ENCODE assay signal across 25 mouse cellular contexts in genomic region chr9:96228285-96228684, GRCm38 (mm10). TPM values are rescaled to one million over a fixed set of nuclear protein-coding genes. Genes with fewer than 3 reads are reported as not detected.
DNase-seq lines count a peak whose midpoint lies in the region; ATAC-seq and TF ChIP-seq lines count a peak whose summit lies in the region.
"Had no signal": no experiment of that assay in that cellular context is flagged by ENCODE, and none has a peak within 500 bp of the region (broad histone marks: within the 10 kb centered on the region; RNA-seq: fewer than 3 reads in every experiment).

No protein-coding gene starts in this region.

- no peak overlapping the region for H3K4me2 ChIP-seq in liver, embryonic 13.5 days
- H3K4me2 ChIP-seq in liver, embryonic 11.5 days = no peak overlapping the region
- no peak overlapping the region for H3K4me2 ChIP-seq in liver, embryonic 16.5 days (ENCODE audit: low read depth, low read length)
- H3K4me2 ChIP-seq: heart, embryonic 11.5 days; hindbrain, embryonic 13.5 days had no signal

- peak; percentile 68 for ATAC-seq in liver, embryonic 13.5 days (ENCODE audit: low read depth)
- ATAC-seq in liver, embryonic 11.5 days (replicated peaks; ENCODE audit: low FRiP score) = no peak; the same call in 1 of the 2 replicates
- peak; percentile 45; the same call in 1 of the 2 replicates for ATAC-seq in liver, embryonic 16.5 days (ENCODE audit: low read depth)
- ATAC-seq in monocyte, adult 5-6 weeks (replicated peaks; ENCODE audit: insufficient number of reproducible peaks, low FRiP score, low TSS enrichment, poor library complexity, severe bottlenecking) = no peak
- ATAC-seq: activated CD4-positive, CD25-positive, alpha-beta regulatory T cell, adult 4 months; forebrain, embryonic 14.5 days; forebrain, postnatal 0 days; hindbrain, embryonic 16.5 days had no signal

- intact Hi-C loops in left cerebral cortex, postnatal 4 days (cut with DNase I) = no loop called here

- DNase-seq in liver, embryonic 13.5 days = no peak
- no peak for DNase-seq in liver, embryonic 11.5 days (ENCODE audit: low spot score)
- no peak for DNase-seq in ES-E14 (ENCODE audit: low read depth, low spot score)
- DNase-seq in natural killer cell, adult 2 months (ENCODE audit: low spot score in 2 of 2) = no peak
- DNase-seq in left cerebral cortex, postnatal 4 days = no peak
- DNase-seq: adrenal gland, adult 8-10 months; adrenal gland, postnatal 25 days; B cell, adult 2 months; cerebellum, adult 11-12 months; cerebellum, adult 8-10 months; cerebellum, postnatal 10 days; forebrain, postnatal 0 days; gastrocnemius, adult 2 months; gastrocnemius, postnatal 14 days; heart, adult 11 months; heart, postnatal 36 days had no signal

- in situ Hi-C loops in ES-E14 (cut with MboI; ENCODE audit: low sequenced_read_pairs in 2 of 2, unreplicated experiment in 2 of 2) = no loop called here

- no peaks in the 10 kb centered on the region for H3K9me3 ChIP-seq in liver, embryonic 13.5 days (replicated peaks)
- no peaks in the 10 kb centered on the region for H3K9me3 ChIP-seq in liver, embryonic 11.5 days (ENCODE audit: control insufficient read depth, low read length)
- no peaks in the 10 kb centered on the region for H3K9me3 ChIP-seq in ES-E14 (ENCODE audit: control insufficient read depth, insufficient read depth, low read depth, low read length)
- H3K9me3 ChIP-seq in liver, embryonic 16.5 days (replicated peaks; ENCODE audit: control insufficient read depth, low read length) = no peaks in the 10 kb centered on the region
- H3K9me3 ChIP-seq: hindbrain, embryonic 10.5 days; hindbrain, embryonic 13.5 days had no signal

- no peak overlapping the region for H3K27ac ChIP-seq in liver, embryonic 13.5 days
- no peak overlapping the region for H3K27ac ChIP-seq in liver, embryonic 11.5 days (ENCODE audit: low read depth, low read length)
- peak overlapping the region; percentile 32; the same call in 1 of the 2 replicates for H3K27ac ChIP-seq in ES-E14 (ENCODE audit: insufficient read depth, low read depth, low read length, poor library complexity, severe bottlenecking)
- H3K27ac ChIP-seq in liver, embryonic 16.5 days (ENCODE audit: low read length) = no peak overlapping the region
- H3K27ac ChIP-seq: gastrocnemius, adult 2 months; hindbrain, embryonic 10.5 days; hindbrain, embryonic 13.5 days had no signal

- H3K4me3 ChIP-seq in liver, embryonic 13.5 days (replicated peaks) = no peak overlapping the region
- H3K4me3 ChIP-seq in liver, embryonic 11.5 days (ENCODE audit: low read depth, low read length) = no peak overlapping the region
- no peak overlapping the region for H3K4me3 ChIP-seq in ES-E14 (ENCODE audit: insufficient read depth in 1 of 2, low read depth in 1 of 2, low read length in 2 of 2, poor library complexity in 1 of 2, severe bottlenecking in 1 of 2)
- H3K4me3 ChIP-seq in liver, embryonic 16.5 days (ENCODE audit: low read depth, low read length) = no peak overlapping the region
- H3K4me3 ChIP-seq: gastrocnemius, adult 2 months; hindbrain, embryonic 10.5 days; hindbrain, embryonic 13.5 days had no signal

- no peaks in the 10 kb centered on the region for H3K36me3 ChIP-seq in liver, embryonic 13.5 days
- no peaks in the 10 kb centered on the region for H3K36me3 ChIP-seq in liver, embryonic 11.5 days (ENCODE audit: control insufficient read depth, insufficient read depth, low read length)
- H3K36me3 ChIP-seq in ES-E14 (ENCODE audit: control insufficient read depth, insufficient read depth, low read length, poor library complexity, severe bottlenecking) = no peaks in the 10 kb centered on the region
- no peaks in the 10 kb centered on the region for H3K36me3 ChIP-seq in liver, embryonic 16.5 days (ENCODE audit: control insufficient read depth, insufficient read depth)
- H3K36me3 ChIP-seq: hindbrain, embryonic 10.5 days; hindbrain, embryonic 13.5 days had no signal

- no peak overlapping the region for H3K9ac ChIP-seq in liver, embryonic 13.5 days
- no peak overlapping the region for H3K9ac ChIP-seq in liver, embryonic 11.5 days (ENCODE audit: low read depth, low read length)
- no peak overlapping the region for H3K9ac ChIP-seq in ES-E14 (ENCODE audit: insufficient read depth, low read depth, low read length, poor library complexity, severe bottlenecking)
- no peak overlapping the region for H3K9ac ChIP-seq in liver, embryonic 16.5 days (ENCODE audit: low read depth, low read length)
- H3K9ac ChIP-seq: forebrain, postnatal 0 days; hindbrain, embryonic 13.5 days had no signal

- no peaks in the 10 kb centered on the region for H3K27me3 ChIP-seq in liver, embryonic 13.5 days
- H3K27me3 ChIP-seq in liver, embryonic 11.5 days (replicated peaks; ENCODE audit: control insufficient read depth, insufficient read depth, low read length) = no peaks in the 10 kb centered on the region
- H3K27me3 ChIP-seq in liver, embryonic 16.5 days (ENCODE audit: control insufficient read depth, insufficient read depth, low read depth, low read length) = no peaks in the 10 kb centered on the region
- H3K27me3 ChIP-seq: CH12.LX; hindbrain, embryonic 13.5 days had no signal

- peaks cover 6% of the 10 kb centered on the region; the same call in 1 of the 2 replicates for H3K4me1 ChIP-seq in liver, embryonic 13.5 days (replicated peaks)
- no peaks in the 10 kb centered on the region for H3K4me1 ChIP-seq in liver, embryonic 11.5 days (replicated peaks; ENCODE audit: control insufficient read depth, insufficient read depth, low read length)
- H3K4me1 ChIP-seq in ES-E14 (ENCODE audit: control insufficient read depth in 2 of 2, insufficient read depth in 2 of 2, low read length in 2 of 2, poor library complexity in 1 of 2) = peaks cover 4 to 27% of the 10 kb centered on the region in 2 experiments
- no peaks in the 10 kb centered on the region for H3K4me1 ChIP-seq in liver, embryonic 16.5 days (ENCODE audit: control insufficient read depth, low read depth, low read length)
- H3K4me1 ChIP-seq: hindbrain, embryonic 13.5 days had no signal

TF ChIP-seq in ES-E14, 5 proteins besides CTCF, POLR2A, EP300 and RAD21:
- TF ChIP-seq HCFC1 (IDR thresholded peaks at IDR 0.05; ENCODE audit: borderline replicate concordance, insufficient read depth, low read length) = no peak
- no peak for TF ChIP-seq ZNF384 (IDR thresholded peaks at IDR 0.05; ENCODE audit: low read depth, low read length)
- no peak for TF ChIP-seq MAFK (IDR thresholded peaks at IDR 0.05; ENCODE audit: insufficient read depth, low read depth, low read length)
- TF ChIP-seq ZC3H11A (IDR thresholded peaks at IDR 0.05; ENCODE audit: borderline replicate concordance, low read depth, low read length) = no peak
- TF ChIP-seq CHD2 (IDR thresholded peaks at IDR 0.05; ENCODE audit: low read depth, low read length) = no peak
TF ChIP-seq in ES-E14: peak in this region for 0.

RNA-seq across cellular contexts. Expression of gene Tfdp2, which starts 32.2 kb away (rescaled TPM):
- polyA plus RNA-seq in liver, embryonic 13.5 days (2015; fragmentation: Nextera tagmentation; extraction: Ambion mirVana) = 86.0 and 110 TPM in 2 replicates
- 54.3 and 62.8 TPM in 2 replicates for polyA plus RNA-seq in liver, embryonic 11.5 days (2014; fragmentation: Nextera tagmentation; extraction: Ambion mirVana)
- total RNA-seq in ES-E14 (2012; rRNA removed) = 45.6 and 54.9 TPM in 2 replicates
- 104 and 106 TPM in 2 replicates for polyA plus RNA-seq in liver, embryonic 16.5 days (2015; fragmentation: Nextera tagmentation; extraction: Ambion mirVana)
- total RNA-seq in left cerebral cortex, postnatal 4 days (2021) = 10 to 100 TPM; 13.1 to 14.9 TPM
- total RNA-seq in monocyte, adult 5-6 weeks (2017) = 20.5 to 44.9 TPM (median 35.9 TPM) in 3 replicates

Comparison
In these comparisons a context has a peak if more than half of its experiments do, and no peak if none do; other contexts are left out.
1. ATAC-seq: peak in liver, embryonic 13.5 days (single experiment) and liver, embryonic 16.5 days (single experiment); none in liver, embryonic 11.5 days (single experiment) and monocyte, adult 5-6 weeks (single experiment).